Mouse (Mus musculus) hindbrain, postnatal 0 days (tissue): Measurements from ENCODE around the gene Gm29427. TPM values are rescaled to one million over a fixed set of nuclear protein-coding genes. Genes with fewer than 3 reads are reported as not detected.

Source experiments
- ATAC-seq: fragments of 200-750 bp; cut with Nextera tagmentation; 2 replicates; pipeline ENCODE4 v1.8.0; 2017; ENCODE audit warnings: mild to moderate bottlenecking, moderate TSS enrichment, moderate library complexity
- DNase-seq: peaks from one replicate; pipeline ENCODE4 v3.0.0-alpha.2; 2015; ENCODE audit warnings: low spot score
- H3K27ac ChIP-seq: fragments of 300-500 bp; sonication (generic); 2 replicates; pipeline ENCODE4 v1.5.1; 2014; ENCODE audit warnings: mild to moderate bottlenecking
- H3K27me3 ChIP-seq: fragments of 300-500 bp; sonication (generic); 2 replicates; pipeline ENCODE4 v1.6.1; 2014; ENCODE audit warnings: low read length, mixed read lengths; ENCODE audit not compliant: insufficient read depth
- H3K36me3 ChIP-seq: fragments of 300-500 bp; sonication (generic); 2 replicates; pipeline ENCODE4 v1.6.1; 2014; ENCODE audit warnings: low read length, mixed read lengths; ENCODE audit not compliant: insufficient read depth
- H3K4me1 ChIP-seq: fragments of 300-500 bp; sonication (generic); 2 replicates; pipeline ENCODE4 v1.6.1; 2014; ENCODE audit warnings: antibody characterized with exemption, low read length, mixed read lengths; ENCODE audit not compliant: insufficient read depth
- H3K4me2 ChIP-seq: fragments of 300-500 bp; sonication (generic); 2 replicates; pipeline ENCODE4 v1.6.1; 2014; ENCODE audit warnings: low read depth, mild to moderate bottlenecking, low read length, moderate library complexity, mixed read lengths
- H3K4me3 ChIP-seq: fragments of 300-500 bp; sonication (generic); 2 replicates; pipeline ENCODE4 v1.5.1; 2014; ENCODE audit warnings: low read length
- H3K9ac ChIP-seq: fragments of 300-500 bp; sonication (generic); replicated peaks from 2 replicates; pipeline ENCODE4 v1.6.1; 2014; ENCODE audit warnings: mild to moderate bottlenecking, low read length, moderate library complexity, mixed read lengths
- H3K9me3 ChIP-seq: fragments of 300-500 bp; sonication (generic); 2 replicates; pipeline ENCODE4 v1.6.1; 2016; ENCODE audit warnings: low read length, mixed read lengths
- CTCF ChIP-seq: IDR thresholded peaks from 2 replicates; pipeline ENCODE4 v1.5.1; 2016; ENCODE audit warnings: antibody characterized with exemption, control low read depth, low read depth
- WGBS: fragments of 180-500 bp; shearing (Covaris S2); extraction: QIAGEN DNeasy Blood & Tissue Kit; methylation state at CpG from one replicate; pipeline ENCODE4 v1.1.7; 2014; 5-methylcytosine and 5-hydroxymethylcytosine counted together
- polyA plus RNA-seq: library from polyadenylated mRNA; unstranded; fragments of >200 nt; fragmentation: Nextera tagmentation; extraction: Ambion mirVana; gene quantifications from 2 replicates; pipeline ENCODE4 v1.2.1, GENCODE M21; 2015
- total RNA-seq: library from RNA; depleted of rRNA; stranded (reverse); fragments of >200 nt; gene quantifications from 2 replicates; pipeline ENCODE4 v1.2.3, GENCODE M21; 2014; rRNA removed

Gm29427 gene
- total RNA-seq (not detected in 2 replicates), polyA plus RNA-seq (not detected in 2 replicates)

DNA sequence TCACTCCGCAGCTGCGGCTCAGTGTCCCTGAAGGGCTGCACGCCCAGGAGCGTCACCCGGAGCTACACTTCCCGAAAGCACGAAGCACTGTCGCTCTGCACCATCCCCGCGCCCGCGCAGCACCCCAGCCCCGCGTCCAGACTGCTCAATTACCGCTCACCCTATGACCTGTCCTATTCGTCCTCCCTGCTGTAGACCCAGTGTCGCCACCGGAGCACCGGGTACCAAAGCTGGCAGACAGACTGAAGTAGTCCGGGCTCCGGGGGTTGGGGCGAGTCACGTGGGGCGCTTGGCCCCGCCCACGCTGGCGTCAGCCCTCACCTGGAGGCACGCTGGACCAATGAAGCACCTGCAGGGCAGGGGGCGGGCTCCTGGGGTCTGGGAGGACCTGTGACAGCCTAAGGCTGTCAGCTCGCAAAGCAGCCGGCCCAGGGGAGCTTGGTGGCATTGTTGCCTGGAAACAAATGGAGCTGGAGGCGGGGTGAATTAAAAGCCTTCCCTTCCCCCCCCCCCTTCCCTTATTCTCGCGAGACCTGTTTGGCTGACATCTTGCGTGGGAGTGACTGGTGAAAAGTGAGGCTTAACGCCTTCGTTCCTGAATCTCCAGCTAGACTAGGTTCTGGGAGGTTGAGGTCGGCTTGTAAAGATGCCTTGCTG is at the start of gene Gm29427:
TSS of gene Gm29427 (minus strand) at position 239 of the 657 bp plus-strand sequence.
- H3K9ac ChIP-seq: peak within 1 kb of the TSS; percentile 96
- peak within 1 kb of the TSS; percentile 100 for H3K4me2 ChIP-seq
- DNase-seq (peak; percentile 94), ATAC-seq (peak; percentile 92)
- TF ChIP-seq CTCF: no peak
- no peaks in the 10 kb centered on the region for H3K27me3 ChIP-seq
- H3K4me1 ChIP-seq: peaks cover 7% of the 10 kb centered on the region; the same call in 1 of the 2 replicates
- peak within 1 kb of the TSS; percentile 95 for H3K4me3 ChIP-seq
- peak within 1 kb of the TSS; percentile 90 for H3K27ac ChIP-seq
- H3K36me3 ChIP-seq: no peaks in the 10 kb centered on the region
- no peaks in the 10 kb centered on the region for H3K9me3 ChIP-seq
- WGBS: under 1% methylated on average over 37 of the region's 38 CpGs

DNA sequence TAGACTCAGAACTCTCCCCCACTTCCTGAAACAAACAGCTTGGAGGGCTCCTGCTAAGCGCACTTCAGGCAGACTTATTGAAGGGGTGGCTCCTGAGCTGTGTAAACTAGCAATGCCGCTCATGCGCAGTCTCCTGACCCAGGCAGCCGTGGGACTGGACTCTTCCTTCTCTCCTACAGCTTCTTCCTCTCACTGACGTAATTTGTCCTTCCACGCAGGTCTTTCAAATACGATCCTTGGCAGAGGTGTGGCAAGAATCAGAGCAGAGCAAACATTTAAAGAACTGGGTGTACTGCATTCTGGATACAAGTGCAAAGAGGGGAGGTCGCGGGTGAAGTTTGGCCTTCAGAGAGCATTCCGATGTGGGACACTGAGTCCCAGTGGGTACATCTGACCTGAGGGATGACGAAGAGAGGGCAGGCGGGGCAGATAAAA is 48.4 kb upstream of the Gm29427 start:
- H3K4me3 ChIP-seq: no peak overlapping the region
- H3K4me1 ChIP-seq: no peaks in the 10 kb centered on the region
- ATAC-seq: no peak
- H3K9me3 ChIP-seq: no peaks in the 10 kb centered on the region
- H3K4me2 ChIP-seq: no peak overlapping the region
- 90% methylated on average over 12 of the region's 12 CpGs for WGBS
- H3K9ac ChIP-seq: no peak overlapping the region
- TF ChIP-seq CTCF: no peak
- H3K27me3 ChIP-seq: no peaks in the 10 kb centered on the region
- no peak overlapping the region for H3K27ac ChIP-seq
- no peaks in the 10 kb centered on the region for H3K36me3 ChIP-seq
- no peak for DNase-seq

DNA sequence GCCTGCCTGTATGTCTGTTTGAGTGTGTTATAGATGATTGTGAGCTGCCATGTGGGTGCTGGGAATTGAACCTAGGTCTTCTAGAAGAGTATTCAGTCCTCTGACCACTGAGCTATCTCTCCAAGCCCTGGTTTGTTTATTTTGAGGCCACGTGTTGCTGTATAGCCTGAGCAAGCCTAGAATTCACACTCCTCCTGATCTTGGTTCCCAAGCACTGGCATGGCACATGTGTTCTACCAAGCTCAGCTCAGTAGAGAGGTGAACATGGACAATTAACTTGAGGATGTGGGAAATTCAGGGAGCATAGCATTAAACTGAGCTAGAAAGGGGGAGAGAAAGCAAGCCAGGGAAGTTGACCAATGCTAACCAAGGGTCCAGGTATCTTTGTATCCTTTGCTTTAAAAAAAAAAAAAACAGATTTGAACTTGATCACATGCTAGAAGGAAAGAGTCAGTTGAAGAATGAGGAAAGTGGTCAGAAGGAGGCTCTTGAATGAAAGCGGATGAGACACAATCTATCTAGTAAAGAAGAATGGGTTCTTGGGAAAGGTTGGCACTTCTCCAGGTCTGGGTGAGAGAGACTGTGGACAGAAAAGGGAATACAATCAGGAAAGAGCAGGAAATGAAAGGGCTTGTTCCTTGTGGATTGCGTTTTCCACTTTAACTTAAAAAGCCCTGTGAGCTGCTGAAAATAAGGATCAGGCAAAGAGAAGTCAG is 46.6 kb upstream of the Gm29427 start:
- Histone ChIP-seq H3K27me3 (no peaks in the 10 kb centered on the region), H3K4me1 (no peaks in the 10 kb centered on the region), H3K27ac (no peak overlapping the region), H3K4me3 (no peak overlapping the region), H3K9me3 (no peaks in the 10 kb centered on the region), H3K9ac (no peak overlapping the region), H3K36me3 (no peaks in the 10 kb centered on the region), H3K4me2 (no peak overlapping the region)
- DNase-seq (no peak), ATAC-seq (no peak)
- no peak for TF ChIP-seq CTCF
- 79% methylated on average over 3 of the region's 3 CpGs for WGBS

DNA sequence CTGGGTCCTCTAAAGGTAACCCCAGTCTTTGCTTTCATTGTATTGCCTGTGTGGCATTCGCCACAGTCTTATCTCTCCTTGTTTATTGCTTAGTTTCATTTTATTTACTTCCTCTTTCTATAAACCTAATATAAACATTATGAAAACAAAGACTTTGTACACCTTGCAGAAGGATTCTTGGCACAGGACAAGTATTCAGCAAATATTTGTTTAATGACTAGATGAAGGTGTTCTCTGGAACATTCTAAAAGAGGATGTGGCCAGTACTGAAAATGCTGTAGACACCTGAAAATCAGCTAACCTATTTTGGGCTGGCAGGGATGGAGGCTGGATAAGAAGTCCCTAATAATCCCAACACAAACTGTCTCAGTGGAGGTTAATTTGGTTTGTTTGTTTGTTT is 46.0 kb upstream of the Gm29427 start:
- no peak for TF ChIP-seq CTCF
- ATAC-seq: no peak
- H3K27me3 ChIP-seq: no peaks in the 10 kb centered on the region
- H3K4me1 ChIP-seq: no peaks in the 10 kb centered on the region
- H3K9me3 ChIP-seq: no peaks in the 10 kb centered on the region
- no peak for DNase-seq
- 80% methylated on average over 1 of the region's 1 CpGs for WGBS
- no peak overlapping the region for H3K9ac ChIP-seq
- no peak overlapping the region for H3K27ac ChIP-seq
- H3K4me3 ChIP-seq: no peak overlapping the region
- no peaks in the 10 kb centered on the region for H3K36me3 ChIP-seq
- H3K4me2 ChIP-seq: no peak overlapping the region

DNA sequence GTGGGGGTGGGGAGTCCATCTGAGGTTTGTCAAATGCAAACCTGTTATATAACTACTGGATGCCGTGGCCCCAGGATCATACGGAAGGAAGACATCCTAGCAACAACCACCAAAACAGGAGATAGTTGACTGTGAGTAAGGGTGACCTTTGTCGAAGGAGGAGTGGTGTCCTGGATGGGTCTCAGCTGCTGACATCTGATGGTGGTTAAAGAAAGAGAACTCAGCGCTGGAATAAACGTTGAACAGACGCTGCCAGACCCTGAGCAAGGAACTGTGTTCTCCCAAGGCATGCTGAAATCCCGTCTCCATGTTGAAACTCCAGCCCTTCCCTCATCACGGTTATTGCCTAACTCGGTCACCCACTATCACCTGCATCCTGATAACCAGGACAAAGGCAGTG is 44.1 kb upstream of the Gm29427 start:
- H3K4me1 ChIP-seq: no peaks in the 10 kb centered on the region
- H3K4me3 ChIP-seq: no peak overlapping the region
- H3K27ac ChIP-seq: no peak overlapping the region
- no peak for TF ChIP-seq CTCF
- H3K27me3 ChIP-seq: no peaks in the 10 kb centered on the region
- ATAC-seq: no peak
- 85% methylated on average over 9 of the region's 9 CpGs for WGBS
- H3K9ac ChIP-seq: no peak overlapping the region
- H3K36me3 ChIP-seq: no peaks in the 10 kb centered on the region
- H3K9me3 ChIP-seq: no peaks in the 10 kb centered on the region
- H3K4me2 ChIP-seq: no peak overlapping the region
- DNase-seq: no peak

DNA sequence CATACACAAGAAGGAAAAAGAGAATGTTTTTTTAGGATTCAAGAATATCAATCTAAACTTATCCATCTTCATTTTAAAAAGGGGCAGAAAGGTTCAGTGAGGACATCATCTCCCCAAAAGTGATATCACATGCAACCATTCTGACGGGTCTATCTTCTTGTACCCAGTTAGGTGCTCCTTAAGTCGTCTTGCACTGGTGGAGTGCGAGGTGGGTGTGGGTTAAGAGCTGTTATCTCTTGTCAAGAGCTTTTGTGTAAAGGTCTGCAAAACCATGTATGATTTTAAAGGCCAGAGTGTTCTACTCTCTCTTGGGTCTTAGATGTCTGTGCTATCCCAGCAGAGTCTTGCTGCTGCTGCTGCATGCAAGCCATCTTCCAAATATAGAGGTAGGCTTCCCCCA is 31.2 kb upstream of the Gm29427 start:
- WGBS: 88% methylated on average over 3 of the region's 3 CpGs
- no peak for ATAC-seq
- no peak for TF ChIP-seq CTCF

DNA sequence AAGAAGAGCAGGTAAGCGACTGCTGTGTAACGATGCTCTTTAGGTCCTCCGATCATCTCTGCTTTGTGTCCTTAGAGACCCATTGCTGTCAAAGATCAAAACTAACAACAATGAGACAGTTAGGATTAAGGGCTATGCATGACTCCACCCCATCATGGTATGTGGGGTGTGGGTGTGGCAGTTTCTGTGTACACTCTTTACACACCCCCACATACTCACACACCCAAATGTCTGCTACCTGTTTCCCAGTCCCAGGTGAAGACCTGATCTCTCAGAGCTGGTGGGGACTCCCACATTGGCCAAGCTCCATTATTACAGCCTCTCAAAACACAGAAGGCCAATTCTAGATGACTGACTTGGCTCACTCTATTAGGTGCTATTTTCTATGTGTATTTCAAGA is 30.0 kb upstream of the Gm29427 start:
- 98% methylated on average over 3 of the region's 3 CpGs for WGBS
- Histone ChIP-seq H3K27me3 (no peaks in the 10 kb centered on the region), H3K9ac (no peak overlapping the region), H3K27ac (no peak overlapping the region), H3K4me2 (no peak overlapping the region), H3K9me3 (no peaks in the 10 kb centered on the region), H3K4me3 (no peak overlapping the region), H3K36me3 (no peaks in the 10 kb centered on the region), H3K4me1 (peaks cover 6% of the 10 kb centered on the region)
- no peak for DNase-seq
- no peak for ATAC-seq
- no peak for TF ChIP-seq CTCF

More for the DNA sequence above, 31.2 kb upstream of the Gm29427 start:
- H3K4me1 ChIP-seq: no peaks in the 10 kb centered on the region
- H3K9me3 ChIP-seq: no peaks in the 10 kb centered on the region
- H3K4me3 ChIP-seq: no peak overlapping the region
- DNase-seq: no peak
- no peak overlapping the region for H3K9ac ChIP-seq
- H3K4me2 ChIP-seq: no peak overlapping the region
- H3K27me3 ChIP-seq: no peaks in the 10 kb centered on the region
- no peaks in the 10 kb centered on the region for H3K36me3 ChIP-seq
- H3K27ac ChIP-seq: no peak overlapping the region
